Mouse (Mus musculus) kidney, embryonic 15.5 days (tissue): ENCODE data around the gene Stap2. TPM values are rescaled to one million over a fixed set of nuclear protein-coding genes. Genes with fewer than 3 reads are reported as not detected.

ENCODE experiments used
- ATAC-seq: fragments of 200-750 bp; cut with Nextera tagmentation; replicated peaks from 2 replicates; pipeline ENCODE4 v1.8.0; 2017; ENCODE audit warnings: moderate TSS enrichment; ENCODE audit not compliant: low FRiP score
- H3K27ac ChIP-seq: fragments of 300-500 bp; sonication (generic); 2 replicates; pipeline ENCODE4 v1.5.1; 2015; ENCODE audit warnings: mild to moderate bottlenecking, inconsistent platforms
- H3K27me3 ChIP-seq: fragments of 300-500 bp; sonication (generic); 2 replicates; pipeline ENCODE4 v1.6.1; 2015; ENCODE audit warnings: inconsistent platforms
- H3K36me3 ChIP-seq: fragments of 300-500 bp; sonication (generic); 2 replicates; pipeline ENCODE4 v1.6.1; 2015; ENCODE audit warnings: inconsistent platforms
- H3K4me1 ChIP-seq: fragments of 300-500 bp; sonication (generic); 2 replicates; pipeline ENCODE4 v1.6.1; 2015; ENCODE audit warnings: inconsistent platforms
- H3K4me2 ChIP-seq: fragments of 300-500 bp; sonication (generic); 2 replicates; pipeline ENCODE4 v1.6.1; 2015; ENCODE audit warnings: moderate library complexity, mild to moderate bottlenecking, inconsistent platforms
- H3K4me3 ChIP-seq: fragments of 300-500 bp; sonication (generic); replicated peaks from 2 replicates; pipeline ENCODE4 v1.5.1; 2015; ENCODE audit warnings: mild to moderate bottlenecking, inconsistent platforms
- H3K9ac ChIP-seq: fragments of 300-500 bp; sonication (generic); 2 replicates; pipeline ENCODE4 v1.6.1; 2015; ENCODE audit warnings: mild to moderate bottlenecking, inconsistent platforms
- H3K9me3 ChIP-seq: fragments of 300-500 bp; sonication (generic); replicated peaks from 2 replicates; pipeline ENCODE4 v1.6.1; 2016; ENCODE audit warnings: inconsistent platforms
- WGBS: fragments of 180-500 bp; shearing (Covaris S2); methylation state at CpG from one replicate; pipeline ENCODE4 v1.1.7; 2015; ENCODE audit warnings: mixed read lengths; 5-methylcytosine and 5-hydroxymethylcytosine counted together
- polyA plus RNA-seq: library from polyadenylated mRNA; unstranded; fragments of >200 nt; fragmentation: Nextera tagmentation; extraction: Ambion mirVana; gene quantifications from 2 replicates; pipeline ENCODE4 v1.2.1, GENCODE M21; 2015

Gene Stap2
- polyA plus RNA-seq, 1 experiment from 2014 or later, result 15.5 TPM

DNA sequence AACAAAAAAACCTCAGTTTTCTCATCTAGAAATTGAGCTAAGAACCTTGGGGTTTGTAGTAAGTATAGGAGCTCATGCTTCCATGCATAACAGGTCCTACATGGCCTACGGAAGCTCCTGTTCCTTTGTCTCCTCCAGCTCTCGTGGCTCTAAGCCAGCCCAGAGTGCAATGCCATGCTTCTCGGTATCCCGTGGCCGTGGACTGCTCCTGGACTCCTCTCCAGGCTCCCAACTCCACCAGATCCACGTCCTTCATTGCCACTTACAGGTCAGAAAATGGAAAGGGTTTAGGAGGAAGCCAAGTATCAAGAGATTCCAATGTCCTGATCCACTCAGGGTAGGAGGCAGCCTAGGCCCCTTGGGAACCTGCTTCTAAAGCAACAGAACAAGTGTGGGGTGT lies 51.6 kb downstream of the Stap2 start:
- Histone ChIP-seq H3K36me3 (no peaks in the 10 kb centered on the region), H3K9ac (no peak overlapping the region), H3K4me3 (no peak overlapping the region), H3K27ac (no peak overlapping the region), H3K4me1 (peaks cover 27% of the 10 kb centered on the region), H3K27me3 (peaks cover 21% of the 10 kb centered on the region), H3K4me2 (no peak overlapping the region), H3K9me3 (no peaks in the 10 kb centered on the region)
- ATAC-seq, result no peak
- WGBS, result 81% methylated on average over 6 of the region's 6 CpGs

DNA sequence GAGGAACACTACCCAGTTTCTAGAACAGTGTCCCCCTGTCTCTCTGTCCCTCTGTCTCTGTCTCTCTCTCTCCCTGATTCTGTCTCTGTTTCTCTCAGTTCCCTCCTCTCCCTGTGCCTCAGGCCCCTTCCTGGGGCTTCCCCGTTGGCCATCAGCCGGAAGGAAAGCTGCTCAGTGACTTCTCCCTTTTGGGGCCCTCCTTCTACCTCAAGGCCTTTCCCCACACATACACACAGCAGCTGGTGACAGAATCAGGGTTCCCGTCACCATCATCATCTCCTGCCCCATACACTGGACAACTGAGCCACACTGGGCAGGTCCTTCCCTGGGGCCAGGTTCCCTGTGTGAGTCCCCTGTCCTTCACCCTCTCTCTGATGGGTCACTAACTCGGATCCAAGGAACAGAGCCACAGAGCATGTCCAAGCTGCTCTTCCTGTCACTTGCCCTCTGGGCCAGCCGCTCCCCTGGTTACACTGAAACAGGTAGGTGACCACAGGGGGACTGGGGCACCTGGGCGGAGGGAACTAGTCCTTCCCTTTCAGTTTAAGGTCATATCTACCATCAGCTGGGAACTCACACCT lies 52.8 kb downstream of the Stap2 start, which contains the start of gene Ebi3:
Ebi3 (plus strand) TSS at position 194 of the 581 bp plus-strand sequence.
- Histone ChIP-seq H3K4me2 (no peak within 1 kb of the TSS), H3K27me3 (peaks cover 21% of the 10 kb centered on the region), H3K9ac (no peak within 1 kb of the TSS), H3K27ac (no peak within 1 kb of the TSS), H3K4me1 (peaks cover 17% of the 10 kb centered on the region), H3K36me3 (no peaks in the 10 kb centered on the region), H3K9me3 (no peaks in the 10 kb centered on the region), H3K4me3 (no peak within 1 kb of the TSS)
- WGBS, result 70% methylated on average over 6 of the region's 6 CpGs
- ATAC-seq, result no peak

DNA sequence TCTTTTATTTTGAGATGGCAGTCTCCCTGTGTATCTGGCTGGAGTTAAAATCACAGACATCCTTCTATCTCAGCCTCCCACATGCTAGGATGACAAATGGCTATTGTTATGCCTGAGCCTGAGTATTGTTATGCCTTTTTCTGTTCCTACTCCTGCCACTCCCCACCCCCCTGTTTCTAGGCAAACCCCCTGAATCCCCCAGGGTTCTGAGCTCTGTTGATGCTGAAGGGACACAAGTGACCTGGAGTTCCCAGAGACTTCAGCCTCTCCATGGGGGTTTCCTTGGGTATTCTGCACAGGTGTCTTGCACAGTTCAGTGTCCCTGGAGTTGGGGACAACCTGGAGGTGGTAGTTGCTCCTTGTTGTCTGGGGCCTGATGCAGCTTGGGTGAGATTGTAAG lies 53.3 kb downstream of the Stap2 start:
- no peak for ATAC-seq
- H3K9ac ChIP-seq, result no peak overlapping the region
- H3K4me3 ChIP-seq, result no peak overlapping the region
- no peak overlapping the region for H3K27ac ChIP-seq
- no peaks in the 10 kb centered on the region for H3K9me3 ChIP-seq
- no peaks in the 10 kb centered on the region for H3K36me3 ChIP-seq
- peaks cover 12% of the 10 kb centered on the region for H3K4me1 ChIP-seq
- H3K27me3 ChIP-seq, result peaks cover 21% of the 10 kb centered on the region
- no peak overlapping the region for H3K4me2 ChIP-seq

DNA sequence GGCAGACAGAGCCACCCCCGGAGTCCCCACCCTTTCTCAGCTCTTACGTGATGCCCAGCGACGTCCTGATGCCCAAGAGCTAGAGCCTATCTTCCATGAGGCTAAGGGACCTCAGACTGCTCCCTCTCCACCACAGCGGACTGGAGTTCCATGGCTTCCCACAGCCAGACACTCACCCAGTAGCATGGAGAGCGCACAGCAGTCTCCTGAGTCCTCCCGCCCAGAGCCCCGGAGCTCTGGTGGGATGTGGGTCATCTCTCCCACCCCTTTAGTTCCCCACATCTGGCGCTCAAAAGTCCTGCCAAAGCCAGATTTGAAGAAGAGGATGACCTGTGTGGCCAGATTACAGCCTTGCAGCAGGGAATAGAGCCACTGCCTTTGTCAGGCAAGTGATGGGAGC lies 54.8 kb downstream of the Stap2 start:
- H3K4me1 ChIP-seq, result peaks cover 5% of the 10 kb centered on the region
- no peak overlapping the region for H3K9ac ChIP-seq
- no peak overlapping the region for H3K4me2 ChIP-seq
- ATAC-seq, result no peak
- H3K36me3 ChIP-seq, result no peaks in the 10 kb centered on the region
- H3K9me3 ChIP-seq, result no peaks in the 10 kb centered on the region
- H3K27me3 ChIP-seq, result peaks cover 19% of the 10 kb centered on the region
- 79% methylated on average over 9 of the region's 9 CpGs for WGBS
- no peak overlapping the region for H3K27ac ChIP-seq
- H3K4me3 ChIP-seq, result no peak overlapping the region

- Histone ChIP-seq H3K4me3 (no peak within 1 kb of the TSS), H3K4me1 (peaks cover 7% of the 10 kb centered on the region), H3K4me2 (no peak within 1 kb of the TSS), H3K36me3 (no peaks in the 10 kb centered on the region), H3K9ac (no peak within 1 kb of the TSS), H3K9me3 (no peaks in the 10 kb centered on the region), H3K27me3 (peaks cover 7% of the 10 kb centered on the region), H3K27ac (no peak within 1 kb of the TSS)
- ATAC-seq, result no peak
- 87% methylated on average over 2 of the region's 2 CpGs for WGBS
Observed at GRCm38 (mm10) chr17:55949400-55949799, 56.0 kb downstream of the Stap2 start, which contains the start of gene Zfp119b. Gene Zfp119b (minus strand): TSS chr17:55949500.

DNA sequence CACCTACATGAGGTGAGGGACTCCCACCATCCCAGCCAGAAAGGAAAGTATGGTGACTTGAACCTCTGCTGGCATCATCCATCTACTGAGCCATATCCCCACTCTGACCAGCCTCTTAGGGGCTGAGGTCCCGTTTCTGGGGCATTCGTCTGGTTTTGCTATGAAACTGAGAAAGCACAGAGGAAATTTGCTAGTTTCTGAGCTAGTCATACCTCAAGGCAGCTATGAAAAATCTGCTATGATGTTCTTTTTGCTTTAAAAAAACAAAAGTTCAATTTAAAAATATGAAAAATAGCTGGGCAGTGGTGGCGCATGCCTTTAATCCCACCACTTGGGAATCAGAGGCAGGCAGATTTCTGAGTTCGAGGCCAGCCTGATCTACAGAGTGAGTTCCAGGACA lies 56.7 kb downstream of the Stap2 start:
- no peak for ATAC-seq
- Histone ChIP-seq H3K9me3 (no peaks in the 10 kb centered on the region), H3K4me3 (no peak overlapping the region), H3K27ac (no peak overlapping the region), H3K4me2 (no peak overlapping the region), H3K4me1 (peaks cover 11% of the 10 kb centered on the region), H3K9ac (no peak overlapping the region), H3K36me3 (no peaks in the 10 kb centered on the region), H3K27me3 (no peaks in the 10 kb centered on the region; the same call in 1 of the 2 replicates)
- 85% methylated on average over 4 of the region's 4 CpGs for WGBS

Other genes with a start within 250 kb of the Stap2 start
- gene Zfp119a, start 126.7 kb downstream of the Stap2 start, polyA plus RNA-seq, result 9.1 and 11.6 TPM in 2 replicates
- gene Zfp959, start 113.5 kb downstream of the Stap2 start, polyA plus RNA-seq, result 16.0 and 16.8 TPM in 2 replicates
- 5.5 and 5.7 TPM in 2 replicates for gene Zfp119b, start 56.1 kb downstream of the Stap2 start, polyA plus RNA-seq
- gene Ebi3, start 52.9 kb downstream of the Stap2 start, polyA plus RNA-seq, result 1.8 and 2.4 TPM in 2 replicates
- 27.4 and 27.5 TPM in 2 replicates for gene Yju2, start 46.5 kb downstream of the Stap2 start, polyA plus RNA-seq
- 28.8 and 30.1 TPM in 2 replicates for gene Shd, start 35.1 kb downstream of the Stap2 start, polyA plus RNA-seq
- 19.7 and 21.7 TPM in 2 replicates for gene Fsd1, start 19.1 kb downstream of the Stap2 start, polyA plus RNA-seq
- 97.4 and 103 TPM in 2 replicates for gene Mpnd, start 127 bp upstream of the Stap2 start, polyA plus RNA-seq
- 168 and 175 TPM in 2 replicates for gene Sh3gl1, start 31.1 kb upstream of the Stap2 start, polyA plus RNA-seq
- gene Chaf1a, start 34.9 kb upstream of the Stap2 start, polyA plus RNA-seq, result 26.9 and 30.8 TPM in 2 replicates
- 42.2 and 45.6 TPM in 2 replicates for gene Ubxn6, start 69.4 kb upstream of the Stap2 start, polyA plus RNA-seq
- gene Hdgfl2, start 74.0 kb upstream of the Stap2 start, polyA plus RNA-seq, result 123 and 141 TPM in 2 replicates
- 0.08 and 0.12 TPM in 2 replicates for gene Plin4, start 104.2 kb upstream of the Stap2 start, polyA plus RNA-seq
- 1.5 and 1.9 TPM in 2 replicates for gene Plin5, start 112.0 kb upstream of the Stap2 start, polyA plus RNA-seq
- gene Lrg1, start 116.4 kb upstream of the Stap2 start, polyA plus RNA-seq, result 0.39 and 0.53 TPM in 2 replicates
- gene Sema6b, start 134.8 kb upstream of the Stap2 start, polyA plus RNA-seq, result 1.5 TPM in 2 replicates
- 11.6 and 11.9 TPM in 2 replicates for gene Tnfaip8l1, start 156.9 kb upstream of the Stap2 start, polyA plus RNA-seq
- gene Mydgf, start 178.3 kb upstream of the Stap2 start, polyA plus RNA-seq, result 90.7 and 96.4 TPM in 2 replicates
- gene Dpp9, start 213.3 kb upstream of the Stap2 start, polyA plus RNA-seq, result 38.9 and 43.8 TPM in 2 replicates